In genomic region chr8:70774740-70775139, GRCm38 (mm10) we compare ENCODE assay signal across 9 mouse cellular contexts. TPM values are rescaled to one million over a fixed set of nuclear protein-coding genes. Genes with fewer than 3 reads are reported as not detected.
A peak's percentile ranks its signal among the peaks of the same experiment; 100 is the strongest.
DNase-seq lines count a peak whose midpoint lies in the region; ATAC-seq and TF ChIP-seq lines count a peak whose summit lies in the region.
"Had no signal": no experiment of that assay in that cellular context is flagged by ENCODE, and none has a peak within 500 bp of the region (broad histone marks: within the 10 kb centered on the region; RNA-seq: fewer than 3 reads in every experiment).

No protein-coding gene starts in this region.

- H3K79me2 ChIP-seq in C2C12 (ENCODE audit: control insufficient read depth, insufficient read depth), result peaks cover 51% of the 10 kb centered on the region

- H3K4me2 ChIP-seq in heart, embryonic 13.5 days, result no peak overlapping the region
- peak overlapping the region; percentile 85; the same call in 1 of the 2 replicates for H3K4me2 ChIP-seq in embryonic facial prominence, embryonic 15.5 days (replicated peaks)
- no peak overlapping the region for H3K4me2 ChIP-seq in liver, embryonic 13.5 days

- H3K4me1 ChIP-seq in heart, embryonic 13.5 days, result peaks cover 45% of the 10 kb centered on the region
- H3K4me1 ChIP-seq in embryonic facial prominence, embryonic 15.5 days, result peaks cover 53% of the 10 kb centered on the region
- H3K4me1 ChIP-seq in liver, embryonic 13.5 days (replicated peaks), result peaks cover 73% of the 10 kb centered on the region

- 93% methylated on average over 18 of the region's 18 CpGs for WGBS in heart, embryonic 13.5 days
- 93% methylated on average over 18 of the region's 18 CpGs for WGBS in embryonic facial prominence, embryonic 15.5 days
- WGBS in liver, embryonic 13.5 days (ENCODE audit: insufficient replicate concordance), result 86% methylated on average over 18 of the region's 18 CpGs

- ATAC-seq in heart, embryonic 13.5 days (ENCODE audit: extremely low read depth, insufficient number of reproducible peaks, low FRiP score, low TSS enrichment), result no peak
- ATAC-seq in embryonic facial prominence, embryonic 15.5 days (ENCODE audit: insufficient number of reproducible peaks, low FRiP score, low TSS enrichment, low read depth), result no peak
- ATAC-seq in liver, embryonic 13.5 days (ENCODE audit: low read depth), result no peak

- no peaks in the 10 kb centered on the region for H3K27me3 ChIP-seq in heart, embryonic 13.5 days (replicated peaks)
- no peaks in the 10 kb centered on the region for H3K27me3 ChIP-seq in C2C12 (ENCODE audit: control insufficient read depth, insufficient read depth, insufficient read length)
- no peaks in the 10 kb centered on the region for H3K27me3 ChIP-seq in embryonic facial prominence, embryonic 15.5 days
- H3K27me3 ChIP-seq in liver, embryonic 13.5 days, result no peaks in the 10 kb centered on the region

- no peaks in the 10 kb centered on the region for H3K9me3 ChIP-seq in heart, embryonic 13.5 days
- H3K9me3 ChIP-seq in embryonic facial prominence, embryonic 15.5 days (replicated peaks), result no peaks in the 10 kb centered on the region
- no peaks in the 10 kb centered on the region for H3K9me3 ChIP-seq in liver, embryonic 13.5 days (replicated peaks)
- H3K9me3 ChIP-seq: megakaryocyte, embryonic 14.5 days had no signal

- peaks cover 10% of the 10 kb centered on the region for H3K79me3 ChIP-seq in C2C12 (ENCODE audit: low read depth)

- no peak for TF ChIP-seq CTCF in C2C12 (IDR thresholded peaks at IDR 0.05; ENCODE audit: control insufficient read depth, insufficient read depth, insufficient read length)

- no peak overlapping the region for H3K4me3 ChIP-seq in heart, embryonic 13.5 days
- H3K4me3 ChIP-seq in C2C12 (ENCODE audit: insufficient read depth, poor library complexity, severe bottlenecking), result no peak overlapping the region
- peak overlapping the region; percentile 88; the same call in 1 of the 2 replicates for H3K4me3 ChIP-seq in embryonic facial prominence, embryonic 15.5 days (replicated peaks)
- no peak overlapping the region for H3K4me3 ChIP-seq in liver, embryonic 13.5 days (replicated peaks)

- peak overlapping the region; percentile 1 for H3ac ChIP-seq in C2C12 (ENCODE audit: control insufficient read depth, insufficient read length, low read depth)

- H3K9ac ChIP-seq in heart, embryonic 13.5 days, result peak overlapping the region; percentile 99
- no peak overlapping the region for H3K9ac ChIP-seq in embryonic facial prominence, embryonic 15.5 days
- H3K9ac ChIP-seq in liver, embryonic 13.5 days, result 0 out of 2 replicates have a peak overlapping the region, but pooled peaks have one; percentile 96

- DNase-seq in heart, postnatal 36 days, result no peak
- DNase-seq in liver, embryonic 13.5 days, result no peak
- DNase-seq in spleen, postnatal 14 days (ENCODE audit: low spot score in 2 of 2), result no peak
- DNase-seq in kidney, postnatal 25 days, result no peak
- DNase-seq in adipocyte (ENCODE audit: low spot score), result no peak

- intact Hi-C loops in heart, postnatal 36 days (cut with DNase I), result loop anchor here (5.0 kb wide), 1 partner anchor 68 kb away; no protein-coding TSS in a partner anchor

- peaks cover 68% of the 10 kb centered on the region for H3K36me3 ChIP-seq in heart, embryonic 13.5 days
- peaks cover 33% of the 10 kb centered on the region for H3K36me3 ChIP-seq in C2C12 (ENCODE audit: control insufficient read depth, insufficient read depth)
- H3K36me3 ChIP-seq in embryonic facial prominence, embryonic 15.5 days, result peaks cover 41% of the 10 kb centered on the region
- peaks cover 66% of the 10 kb centered on the region for H3K36me3 ChIP-seq in liver, embryonic 13.5 days

- H3K27ac ChIP-seq in heart, embryonic 13.5 days (replicated peaks), result peak overlapping the region; percentile 54; the same call in 1 of the 2 replicates
- H3K27ac ChIP-seq in embryonic facial prominence, embryonic 15.5 days (replicated peaks), result peak overlapping the region; percentile 69; the same call in 1 of the 2 replicates
- H3K27ac ChIP-seq in liver, embryonic 13.5 days, result no peak overlapping the region

TF ChIP-seq in C2C12, 6 proteins besides CTCF, POLR2A, EP300 and RAD21:
- TF ChIP-seq USF1 (IDR thresholded peaks at IDR 0.05; ENCODE audit: low read depth) (no peak), CEBPB (IDR thresholded peaks at IDR 0.05; ENCODE audit: low read depth) (no peak), MYOG (IDR thresholded peaks at IDR 0.05; ENCODE audit: control insufficient read depth, extremely low read depth, insufficient read length) (no peak), MYOD1 (IDR thresholded peaks at IDR 0.05; ENCODE audit: control insufficient read depth, insufficient read length, low read depth) (no peak), FOSL1 (IDR thresholded peaks at IDR 0.05; ENCODE audit: insufficient read depth, low read length, poor library complexity, severe bottlenecking) (no peak), MAX (IDR thresholded peaks at IDR 0.05) (no peak)

RNA-seq across cellular contexts. Expression of gene Pik3r2, which starts 1.8 kb away (rescaled TPM):
- 34.9 and 36.5 TPM in 2 replicates for polyA plus RNA-seq in heart, embryonic 13.5 days (2015; fragmentation: Nextera tagmentation; extraction: Ambion mirVana)
- total RNA-seq in heart, postnatal 36 days (2021), result 10 to 100 TPM; 23.6 to 24.5 TPM
- polyA plus RNA-seq in C2C12 (2012; fragmentation: generic; extraction: Trizol), result 71.7 TPM
- 92.5 and 94.3 TPM in 2 replicates for polyA plus RNA-seq in embryonic facial prominence, embryonic 15.5 days (2015; fragmentation: Nextera tagmentation; extraction: Ambion mirVana)
- polyA plus RNA-seq in liver, embryonic 13.5 days (2015; fragmentation: Nextera tagmentation; extraction: Ambion mirVana), result 18.0 and 18.2 TPM in 2 replicates

RNA-seq across cellular contexts. Expression of gene Mpv17l2, which starts 14.0 kb away (rescaled TPM):
- polyA plus RNA-seq in heart, embryonic 13.5 days (2015; fragmentation: Nextera tagmentation; extraction: Ambion mirVana), result 41.6 and 48.4 TPM in 2 replicates
- total RNA-seq in heart, postnatal 36 days (2021), result 10 to 100 TPM; 28.0 to 30.8 TPM
- polyA plus RNA-seq in C2C12 (2012; fragmentation: generic; extraction: Trizol), result 86.8 TPM
- polyA plus RNA-seq in embryonic facial prominence, embryonic 15.5 days (2015; fragmentation: Nextera tagmentation; extraction: Ambion mirVana), result 41.7 and 42.3 TPM in 2 replicates
- 45.6 and 50.4 TPM in 2 replicates for polyA plus RNA-seq in liver, embryonic 13.5 days (2015; fragmentation: Nextera tagmentation; extraction: Ambion mirVana)

RNA-seq across cellular contexts. Expression of gene Rab3a, which starts 20.3 kb away (rescaled TPM):
- 17.4 and 23.2 TPM in 2 replicates for polyA plus RNA-seq in heart, embryonic 13.5 days (2015; fragmentation: Nextera tagmentation; extraction: Ambion mirVana)
- total RNA-seq in heart, postnatal 36 days (2021), result 10 to 100 TPM; 45.0 to 49.3 TPM
- 14.4 TPM for polyA plus RNA-seq in C2C12 (2012; fragmentation: generic; extraction: Trizol)
- 22.7 and 28.6 TPM in 2 replicates for polyA plus RNA-seq in embryonic facial prominence, embryonic 15.5 days (2015; fragmentation: Nextera tagmentation; extraction: Ambion mirVana)
- polyA plus RNA-seq in liver, embryonic 13.5 days (2015; fragmentation: Nextera tagmentation; extraction: Ambion mirVana), result 2.7 and 3.9 TPM in 2 replicates

RNA-seq across cellular contexts. Expression of gene Mast3, which starts 30.1 kb away (rescaled TPM):
- 5.6 and 6.7 TPM in 2 replicates for polyA plus RNA-seq in heart, embryonic 13.5 days (2015; fragmentation: Nextera tagmentation; extraction: Ambion mirVana)
- total RNA-seq in heart, postnatal 36 days (2021), result 1 to 10 TPM; 6.4 to 8.9 TPM
- 32.5 TPM for polyA plus RNA-seq in C2C12 (2012; fragmentation: generic; extraction: Trizol)
- 19.1 and 20.2 TPM in 2 replicates for polyA plus RNA-seq in embryonic facial prominence, embryonic 15.5 days (2015; fragmentation: Nextera tagmentation; extraction: Ambion mirVana)
- 4.9 and 6.2 TPM in 2 replicates for polyA plus RNA-seq in liver, embryonic 13.5 days (2015; fragmentation: Nextera tagmentation; extraction: Ambion mirVana)

RNA-seq across cellular contexts. Expression of gene Il12rb1, which starts 33.5 kb away (rescaled TPM):
- polyA plus RNA-seq in heart, embryonic 13.5 days (2015; fragmentation: Nextera tagmentation; extraction: Ambion mirVana), result not detected in 2 replicates
- total RNA-seq in heart, postnatal 36 days (2021), result not detected
- polyA plus RNA-seq in C2C12 (2012; fragmentation: generic; extraction: Trizol), result 29.3 TPM
- polyA plus RNA-seq in embryonic facial prominence, embryonic 15.5 days (2015; fragmentation: Nextera tagmentation; extraction: Ambion mirVana), result 0.26 and 0.28 TPM in 2 replicates
- polyA plus RNA-seq in liver, embryonic 13.5 days (2015; fragmentation: Nextera tagmentation; extraction: Ambion mirVana), result 0.20 and 0.21 TPM in 2 replicates
